Mouse (Mus musculus): Measurements from ENCODE around the gene Usp53. TPM values are rescaled to one million over a fixed set of nuclear protein-coding genes. Genes with fewer than 3 reads are reported as not detected.

Gene Usp53
- total and polyA plus RNA-seq, 2 experiments from 2014 or later, result 13.1 to 14.1 TPM

- 60% methylated on average over 6 of the region's 6 CpGs for WGBS
- Histone ChIP-seq H3K9ac (replicated peaks; ENCODE audit: low read length, poor library complexity, severe bottlenecking) (no peak overlapping the region), H3K4me2 (ENCODE audit: low read depth, low read length, poor library complexity, severe bottlenecking) (no peak overlapping the region), H3K4me3 (ENCODE audit: low read depth, low read length) (no peak overlapping the region), H3K4me1 (ENCODE audit: insufficient read depth, low read length) (no peaks in the 10 kb centered on the region), H3K36me3 (ENCODE audit: insufficient read depth, low read length) (no peaks in the 10 kb centered on the region), H3K27me3 (ENCODE audit: insufficient read depth, low read length) (no peaks in the 10 kb centered on the region), H3K9me3 (ENCODE audit: low read length) (no peaks in the 10 kb centered on the region), H3K27ac (ENCODE audit: low read depth, low read length) (no peak overlapping the region)
- no peak for TF ChIP-seq CTCF (IDR thresholded peaks at IDR 0.05)
- DNase-seq (ENCODE audit: low spot score) (no peak), ATAC-seq (ENCODE audit: low FRiP score) (no peak)
Observed at GRCm38 (mm10) chr3:123009417-123009816, 25.1 kb upstream of the Usp53 start.

- no peak for DNase-seq (ENCODE audit: low spot score)
- Histone ChIP-seq H3K4me1 (ENCODE audit: insufficient read depth, low read length) (no peaks in the 10 kb centered on the region), H3K27ac (ENCODE audit: low read depth, low read length) (no peak overlapping the region), H3K9ac (replicated peaks; ENCODE audit: low read length, poor library complexity, severe bottlenecking) (no peak overlapping the region), H3K9me3 (ENCODE audit: low read length) (no peaks in the 10 kb centered on the region), H3K27me3 (ENCODE audit: insufficient read depth, low read length) (no peaks in the 10 kb centered on the region), H3K4me3 (ENCODE audit: low read depth, low read length) (no peak overlapping the region), H3K36me3 (ENCODE audit: insufficient read depth, low read length) (no peaks in the 10 kb centered on the region), H3K4me2 (ENCODE audit: low read depth, low read length, poor library complexity, severe bottlenecking) (no peak overlapping the region)
- ATAC-seq (ENCODE audit: low FRiP score), result no peak
- TF ChIP-seq CTCF (IDR thresholded peaks at IDR 0.05), result no peak
- WGBS, result 85% methylated on average over 10 of the region's 10 CpGs
Observed at GRCm38 (mm10) chr3:123007386-123007785, 23.1 kb upstream of the Usp53 start.

- Histone ChIP-seq H3K4me3 (ENCODE audit: low read depth, low read length) (no peak overlapping the region), H3K27me3 (ENCODE audit: insufficient read depth, low read length) (no peaks in the 10 kb centered on the region), H3K27ac (ENCODE audit: low read depth, low read length) (no peak overlapping the region), H3K4me1 (ENCODE audit: insufficient read depth, low read length) (no peaks in the 10 kb centered on the region), H3K4me2 (ENCODE audit: low read depth, low read length, poor library complexity, severe bottlenecking) (no peak overlapping the region), H3K9me3 (ENCODE audit: low read length) (no peaks in the 10 kb centered on the region), H3K36me3 (ENCODE audit: insufficient read depth, low read length) (no peaks in the 10 kb centered on the region), H3K9ac (replicated peaks; ENCODE audit: low read length, poor library complexity, severe bottlenecking) (no peak overlapping the region)
- WGBS, result 58% methylated on average over 3 of the region's 3 CpGs
- no peak for DNase-seq (ENCODE audit: low spot score)
- no peak for TF ChIP-seq CTCF (IDR thresholded peaks at IDR 0.05)
- no peak for ATAC-seq (ENCODE audit: low FRiP score)
Observed at GRCm38 (mm10) chr3:123001053-123001452, 16.7 kb upstream of the Usp53 start.

GRCm38 (mm10) chr3:122998511-122998910 lies 14.2 kb upstream of the Usp53 start:
- Histone ChIP-seq H3K27ac (ENCODE audit: low read depth, low read length) (no peak overlapping the region), H3K36me3 (ENCODE audit: insufficient read depth, low read length) (no peaks in the 10 kb centered on the region), H3K9ac (replicated peaks; ENCODE audit: low read length, poor library complexity, severe bottlenecking) (no peak overlapping the region), H3K4me2 (ENCODE audit: low read depth, low read length, poor library complexity, severe bottlenecking) (no peak overlapping the region), H3K4me1 (ENCODE audit: insufficient read depth, low read length) (no peaks in the 10 kb centered on the region), H3K4me3 (ENCODE audit: low read depth, low read length) (no peak overlapping the region), H3K9me3 (ENCODE audit: low read length) (peaks cover 4% of the 10 kb centered on the region; the same call in 1 of the 2 replicates), H3K27me3 (ENCODE audit: insufficient read depth, low read length) (no peaks in the 10 kb centered on the region)
- ATAC-seq (ENCODE audit: low FRiP score) (no peak), DNase-seq (ENCODE audit: low spot score) (no peak)
- TF ChIP-seq CTCF (IDR thresholded peaks at IDR 0.05), result no peak
- 82% methylated on average over 8 of the region's 8 CpGs for WGBS

- no peak for TF ChIP-seq CTCF (IDR thresholded peaks at IDR 0.05)
- DNase-seq (ENCODE audit: low spot score) (no peak), ATAC-seq (ENCODE audit: low FRiP score) (no peak)
- H3K27ac ChIP-seq (ENCODE audit: low read depth, low read length), result no peak overlapping the region
- no peaks in the 10 kb centered on the region for H3K4me1 ChIP-seq (ENCODE audit: insufficient read depth, low read length)
- no peaks in the 10 kb centered on the region for H3K27me3 ChIP-seq (ENCODE audit: insufficient read depth, low read length)
- no peak overlapping the region for H3K4me3 ChIP-seq (ENCODE audit: low read depth, low read length)
- H3K36me3 ChIP-seq (ENCODE audit: insufficient read depth, low read length), result no peaks in the 10 kb centered on the region
- H3K4me2 ChIP-seq (ENCODE audit: low read depth, low read length, poor library complexity, severe bottlenecking), result no peak overlapping the region
- H3K9ac ChIP-seq (replicated peaks; ENCODE audit: low read length, poor library complexity, severe bottlenecking), result no peak overlapping the region
- peaks cover 4% of the 10 kb centered on the region; the same call in 1 of the 2 replicates for H3K9me3 ChIP-seq (ENCODE audit: low read length)
- WGBS, result 57% methylated on average over 1 of the region's 1 CpGs
Observed at GRCm38 (mm10) chr3:122996968-122997367, 12.7 kb upstream of the Usp53 start.

GRCm38 (mm10) chr3:122986906-122987305 lies 2.6 kb upstream of the Usp53 start:
- Histone ChIP-seq H3K4me1 (ENCODE audit: insufficient read depth, low read length) (no peaks in the 10 kb centered on the region), H3K27ac (ENCODE audit: low read depth, low read length) (no peak overlapping the region), H3K9me3 (ENCODE audit: low read length) (no peaks in the 10 kb centered on the region), H3K36me3 (ENCODE audit: insufficient read depth, low read length) (no peaks in the 10 kb centered on the region), H3K4me2 (ENCODE audit: low read depth, low read length, poor library complexity, severe bottlenecking) (no peak overlapping the region), H3K9ac (replicated peaks; ENCODE audit: low read length, poor library complexity, severe bottlenecking) (no peak overlapping the region), H3K4me3 (ENCODE audit: low read depth, low read length) (no peak overlapping the region), H3K27me3 (ENCODE audit: insufficient read depth, low read length) (no peaks in the 10 kb centered on the region)
- TF ChIP-seq CTCF (IDR thresholded peaks at IDR 0.05), result no peak
- no peak for DNase-seq (ENCODE audit: low spot score)
- no peak for ATAC-seq (ENCODE audit: low FRiP score)
- 90% methylated on average over 11 of the region's 11 CpGs for WGBS

All from midbrain, postnatal 0 days (tissue).